Mouse (Mus musculus): ENCODE measurements at regions not wholly inside any gene's neighbourhood (a gene's known extent, or its start where the extent isn't known, plus 50 kb on each side); places are given as distances from the start of the nearest gene placed in this dataset.
A peak's percentile ranks its signal among the peaks of the same experiment; 100 is the strongest.

DNA sequence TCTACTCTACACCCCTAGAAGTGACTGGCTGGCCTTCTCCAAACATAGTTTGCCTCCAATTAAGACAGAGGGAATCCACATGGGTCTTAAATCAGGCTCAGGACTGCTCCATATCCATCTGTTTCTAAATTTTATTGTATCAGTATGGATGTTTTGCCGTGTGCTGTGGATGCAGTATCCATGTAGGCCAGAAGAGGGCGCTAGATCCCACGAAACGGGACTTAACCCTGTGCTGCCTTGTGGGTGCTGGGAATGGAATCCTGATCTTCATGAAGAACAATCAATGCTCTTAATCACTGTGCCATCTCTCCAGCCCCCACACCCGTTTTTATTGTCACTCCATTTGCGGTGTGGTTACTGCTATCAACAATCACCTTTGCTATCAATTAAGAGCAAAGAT lies 465.3 kb upstream of the Slc35b3 start:
- TF ChIP-seq EP300 (IDR thresholded peaks at IDR 0.05; ENCODE audit: insufficient read depth, low read depth, low read length): no peak
- TF ChIP-seq POLR2A (IDR thresholded peaks at IDR 0.05; ENCODE audit: insufficient read depth, low read depth, low read length): no peak
- peak; percentile 31 for TF ChIP-seq CTCF (IDR thresholded peaks at IDR 0.05)
